Mouse (Mus musculus): ENCODE data around the gene Ets1. TPM values are rescaled to one million over a fixed set of nuclear protein-coding genes. Genes with fewer than 3 reads are reported as not detected.

Ets1 gene
- polyA plus RNA-seq, 1 experiment from 2014 or later, result 115 TPM

GRCm38 (mm10) chr9:32696259-32696658, 60.2 kb downstream of the Ets1 start:
- peak overlapping the region; percentile 95 for H3K27ac ChIP-seq (ENCODE audit: low read length)
- 0 out of 2 replicates have a peak, but pooled peaks cover 3% of the 10 kb centered on the region for H3K36me3 ChIP-seq (ENCODE audit: control insufficient read depth, insufficient read depth, low read length)
- 0% methylated on average over 13 of the region's 13 CpGs for WGBS
- peak overlapping the region; percentile 94 for H3K4me2 ChIP-seq (ENCODE audit: low read depth, low read length)
- peaks cover 21% of the 10 kb centered on the region for H3K4me1 ChIP-seq (replicated peaks; ENCODE audit: control insufficient read depth, insufficient read depth, low read length)
- peak overlapping the region; percentile 88 for H3K9ac ChIP-seq (ENCODE audit: low read length)
- H3K9me3 ChIP-seq (ENCODE audit: control insufficient read depth, low read length), result no peaks in the 10 kb centered on the region
- H3K27me3 ChIP-seq (ENCODE audit: control insufficient read depth, insufficient read depth, low read depth, low read length), result no peaks in the 10 kb centered on the region
- peak; percentile 46 for ATAC-seq (ENCODE audit: low read depth)
- peak overlapping the region; percentile 74 for H3K4me3 ChIP-seq (ENCODE audit: low read length)

GRCm38 (mm10) chr9:32696717-32697116, 60.7 kb downstream of the Ets1 start:
- Histone ChIP-seq H3K9me3 (ENCODE audit: control insufficient read depth, low read length) (no peaks in the 10 kb centered on the region), H3K27ac (ENCODE audit: low read length) (peak overlapping the region; percentile 95), H3K4me2 (ENCODE audit: low read depth, low read length) (peak overlapping the region; percentile 94), H3K27me3 (ENCODE audit: control insufficient read depth, insufficient read depth, low read depth, low read length) (no peaks in the 10 kb centered on the region), H3K4me1 (replicated peaks; ENCODE audit: control insufficient read depth, insufficient read depth, low read length) (peaks cover 25% of the 10 kb centered on the region), H3K4me3 (ENCODE audit: low read length) (peak overlapping the region; percentile 74), H3K36me3 (ENCODE audit: control insufficient read depth, insufficient read depth, low read length) (0 out of 2 replicates have a peak, but pooled peaks cover 3% of the 10 kb centered on the region), H3K9ac (ENCODE audit: low read length) (peak overlapping the region; percentile 88)
- WGBS, result under 1% methylated on average over 7 of the region's 7 CpGs
- peak; percentile 63 for ATAC-seq (ENCODE audit: low read depth)

DNA sequence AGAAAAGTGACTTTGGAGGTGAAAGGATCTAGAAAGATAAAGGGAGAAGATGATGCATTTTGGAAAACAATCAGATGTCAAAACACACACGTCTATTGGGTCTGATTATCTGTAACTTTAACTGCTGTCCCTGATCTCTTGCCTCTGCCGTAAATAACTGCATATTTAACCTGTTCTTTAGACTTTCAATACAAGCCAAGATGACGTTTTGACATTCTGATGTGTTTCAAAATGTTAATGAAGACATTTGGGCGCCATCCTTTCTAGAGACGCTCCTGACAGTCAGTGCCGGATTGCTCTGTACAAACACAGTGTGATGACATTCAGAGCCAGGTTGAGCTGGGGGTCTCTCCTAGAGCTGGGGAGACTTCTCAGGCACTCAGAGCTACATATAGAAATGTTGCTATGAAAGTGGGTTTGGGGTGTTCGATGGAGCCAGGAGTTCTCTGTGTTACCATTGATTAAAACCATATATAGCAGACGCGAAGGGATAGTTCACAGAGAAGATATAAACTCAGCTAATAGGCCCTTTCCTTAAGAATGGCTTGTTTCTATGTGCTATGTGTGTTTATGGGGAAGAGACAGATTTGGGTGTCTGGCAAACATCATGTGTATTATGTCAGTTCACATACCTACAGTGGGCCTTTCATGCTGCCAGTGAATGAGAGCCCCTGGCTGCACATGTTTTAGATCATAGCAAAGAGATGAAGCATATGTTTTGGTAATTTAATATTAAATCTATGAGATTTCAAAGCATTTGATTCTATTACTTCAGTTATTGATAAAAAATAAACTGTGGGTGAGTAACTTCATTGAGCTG, 61.5 kb downstream of the Ets1 start:
- Histone ChIP-seq H3K4me2 (ENCODE audit: low read depth, low read length) (peak overlapping the region; percentile 94), H3K27me3 (ENCODE audit: control insufficient read depth, insufficient read depth, low read depth, low read length) (no peaks in the 10 kb centered on the region), H3K4me1 (replicated peaks; ENCODE audit: control insufficient read depth, insufficient read depth, low read length) (peaks cover 32% of the 10 kb centered on the region), H3K9me3 (ENCODE audit: control insufficient read depth, low read length) (no peaks in the 10 kb centered on the region), H3K4me3 (ENCODE audit: low read length) (peak overlapping the region; percentile 74), H3K27ac (ENCODE audit: low read length) (peak overlapping the region; percentile 95), H3K9ac (ENCODE audit: low read length) (peak overlapping the region; percentile 88), H3K36me3 (ENCODE audit: control insufficient read depth, insufficient read depth, low read length) (0 out of 2 replicates have a peak, but pooled peaks cover 3% of the 10 kb centered on the region)
- 26% methylated on average over 9 of the region's 9 CpGs for WGBS
- no peak for ATAC-seq (ENCODE audit: low read depth)

- Histone ChIP-seq H3K9ac (ENCODE audit: low read length) (peak overlapping the region; percentile 48), H3K27me3 (ENCODE audit: control insufficient read depth, insufficient read depth, low read depth, low read length) (no peaks in the 10 kb centered on the region), H3K4me3 (ENCODE audit: low read length) (peak overlapping the region; percentile 44), H3K4me1 (replicated peaks; ENCODE audit: control insufficient read depth, insufficient read depth, low read length) (peaks cover 37% of the 10 kb centered on the region), H3K36me3 (ENCODE audit: control insufficient read depth, insufficient read depth, low read length) (0 out of 2 replicates have a peak, but pooled peaks cover 3% of the 10 kb centered on the region), H3K9me3 (ENCODE audit: control insufficient read depth, low read length) (no peaks in the 10 kb centered on the region), H3K4me2 (ENCODE audit: low read depth, low read length) (peak overlapping the region; percentile 44), H3K27ac (ENCODE audit: low read length) (no peak overlapping the region)
- no peak for ATAC-seq (ENCODE audit: low read depth)
- 52% methylated on average over 4 of the region's 4 CpGs for WGBS
Measured at GRCm38 (mm10) chr9:32698766-32699165, 62.7 kb downstream of the Ets1 start.

DNA sequence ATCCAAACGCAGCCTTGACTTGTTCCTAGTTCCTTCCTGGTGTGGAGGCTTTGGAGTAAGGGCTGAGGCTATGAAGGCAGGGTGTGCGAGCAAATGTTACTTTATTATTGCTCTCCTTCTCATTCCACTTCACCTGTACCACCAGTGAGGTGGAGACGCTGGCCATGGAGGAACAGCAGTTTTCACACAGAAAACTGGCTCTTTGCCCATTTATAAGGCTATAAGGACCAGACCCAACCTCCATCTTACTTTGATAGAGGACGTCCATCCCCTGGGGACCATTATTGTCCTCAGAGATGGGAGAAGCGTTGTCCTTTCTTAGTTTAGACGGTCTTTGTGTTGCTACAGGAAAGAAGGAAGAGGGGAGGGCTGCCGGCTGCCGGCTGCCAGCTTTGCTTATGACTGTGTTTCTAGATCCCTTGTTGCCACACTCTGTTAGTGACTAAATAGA, 63.4 kb downstream of the Ets1 start:
- WGBS, result 53% methylated on average over 8 of the region's 8 CpGs
- Histone ChIP-seq H3K9ac (ENCODE audit: low read length) (peak overlapping the region; percentile 48), H3K9me3 (ENCODE audit: control insufficient read depth, low read length) (no peaks in the 10 kb centered on the region), H3K36me3 (ENCODE audit: control insufficient read depth, insufficient read depth, low read length) (0 out of 2 replicates have a peak, but pooled peaks cover 3% of the 10 kb centered on the region), H3K4me2 (ENCODE audit: low read depth, low read length) (peak overlapping the region; percentile 44), H3K27ac (ENCODE audit: low read length) (peak overlapping the region; percentile 5), H3K4me1 (replicated peaks; ENCODE audit: control insufficient read depth, insufficient read depth, low read length) (peaks cover 43% of the 10 kb centered on the region), H3K27me3 (ENCODE audit: control insufficient read depth, insufficient read depth, low read depth, low read length) (no peaks in the 10 kb centered on the region), H3K4me3 (ENCODE audit: low read length) (peak overlapping the region; percentile 44)
- no peak for ATAC-seq (ENCODE audit: low read depth)

- Histone ChIP-seq H3K4me2 (ENCODE audit: low read depth, low read length) (peak overlapping the region; percentile 44), H3K36me3 (ENCODE audit: control insufficient read depth, insufficient read depth, low read length) (0 out of 2 replicates have a peak, but pooled peaks cover 4% of the 10 kb centered on the region), H3K4me3 (ENCODE audit: low read length) (peak overlapping the region; percentile 44), H3K27ac (ENCODE audit: low read length) (peak overlapping the region; percentile 23), H3K9ac (ENCODE audit: low read length) (peak overlapping the region; percentile 48), H3K27me3 (ENCODE audit: control insufficient read depth, insufficient read depth, low read depth, low read length) (no peaks in the 10 kb centered on the region), H3K4me1 (replicated peaks; ENCODE audit: control insufficient read depth, insufficient read depth, low read length) (peaks cover 40% of the 10 kb centered on the region), H3K9me3 (ENCODE audit: control insufficient read depth, low read length) (no peaks in the 10 kb centered on the region)
- no peak for ATAC-seq (ENCODE audit: low read depth)
- 44% methylated on average over 7 of the region's 7 CpGs for WGBS
Measured at GRCm38 (mm10) chr9:32700091-32700905, 64.3 kb downstream of the Ets1 start.

DNA sequence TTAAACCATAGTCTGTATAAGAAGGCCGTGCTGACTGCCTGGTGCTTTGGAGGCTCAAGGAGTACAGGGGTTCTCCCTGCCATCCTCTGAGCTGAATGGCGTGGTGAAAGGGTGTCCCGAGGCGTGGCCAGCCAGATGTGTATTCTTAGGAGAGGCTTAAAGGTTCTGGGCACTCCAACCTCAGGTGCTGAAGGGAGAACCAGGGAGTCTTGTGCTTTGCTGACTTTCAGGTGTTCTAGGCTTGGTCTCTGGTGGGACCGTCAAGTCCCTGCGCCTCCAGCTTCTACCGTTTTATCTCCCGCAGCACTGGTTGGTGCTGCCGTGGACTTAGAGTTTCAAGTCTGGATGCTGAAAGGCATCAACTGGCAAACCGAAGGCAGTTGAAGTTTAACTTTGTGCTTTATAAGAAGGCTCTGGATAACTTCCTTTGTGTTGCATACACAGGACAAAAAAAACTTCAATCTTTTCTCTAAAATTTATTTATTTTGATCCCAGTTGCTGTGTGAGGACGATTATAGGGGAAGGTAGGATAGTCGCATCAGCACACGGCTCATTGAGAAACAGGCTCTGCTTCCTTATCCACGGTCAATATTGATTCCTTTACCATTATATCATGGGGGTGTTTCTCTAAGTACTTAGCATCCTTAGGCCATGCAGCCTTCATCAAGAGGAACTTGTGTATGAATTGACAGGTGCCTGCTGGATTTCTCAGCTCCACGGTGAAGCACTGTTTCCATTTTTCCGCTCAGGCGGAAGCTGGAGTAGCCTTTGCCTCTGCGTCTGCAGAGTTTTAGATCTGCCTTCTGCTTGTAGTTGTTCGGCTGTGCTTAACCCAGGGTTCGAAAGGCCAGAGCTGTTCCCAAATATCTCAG, 65.3 kb downstream of the Ets1 start:
- Histone ChIP-seq H3K27me3 (ENCODE audit: control insufficient read depth, insufficient read depth, low read depth, low read length) (no peaks in the 10 kb centered on the region), H3K4me1 (replicated peaks; ENCODE audit: control insufficient read depth, insufficient read depth, low read length) (peaks cover 47% of the 10 kb centered on the region), H3K9ac (ENCODE audit: low read length) (peak overlapping the region; percentile 57), H3K9me3 (ENCODE audit: control insufficient read depth, low read length) (no peaks in the 10 kb centered on the region), H3K4me2 (ENCODE audit: low read depth, low read length) (peak overlapping the region; percentile 44), H3K36me3 (ENCODE audit: control insufficient read depth, insufficient read depth, low read length) (0 out of 2 replicates have a peak, but pooled peaks cover 4% of the 10 kb centered on the region), H3K4me3 (ENCODE audit: low read length) (peak overlapping the region; percentile 30), H3K27ac (ENCODE audit: low read length) (peak overlapping the region; percentile 38; the same call in 1 of the 2 replicates)
- WGBS, result 64% methylated on average over 20 of the region's 20 CpGs
- no peak for ATAC-seq (ENCODE audit: low read depth)

DNA sequence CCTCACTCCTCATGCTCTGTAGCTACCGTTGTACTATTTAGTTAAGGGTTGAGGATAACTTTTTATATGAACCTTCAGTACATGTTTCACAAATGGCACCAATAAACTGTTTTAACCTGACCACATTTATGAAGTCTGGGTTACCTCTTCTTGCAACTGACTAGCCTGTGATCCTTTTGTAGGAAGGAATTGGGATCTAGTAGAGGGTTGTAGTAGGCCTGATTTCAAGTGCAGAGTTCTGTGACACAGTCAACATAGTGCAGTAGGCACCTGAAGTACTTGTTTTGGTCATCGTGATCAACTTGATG, 65.9 kb downstream of the Ets1 start:
- Histone ChIP-seq H3K9me3 (ENCODE audit: control insufficient read depth, low read length) (no peaks in the 10 kb centered on the region), H3K9ac (ENCODE audit: low read length) (no peak overlapping the region), H3K4me1 (replicated peaks; ENCODE audit: control insufficient read depth, insufficient read depth, low read length) (peaks cover 51% of the 10 kb centered on the region), H3K4me2 (ENCODE audit: low read depth, low read length) (peak overlapping the region; percentile 44), H3K36me3 (ENCODE audit: control insufficient read depth, insufficient read depth, low read length) (0 out of 2 replicates have a peak, but pooled peaks cover 4% of the 10 kb centered on the region), H3K27me3 (ENCODE audit: control insufficient read depth, insufficient read depth, low read depth, low read length) (no peaks in the 10 kb centered on the region), H3K4me3 (ENCODE audit: low read length) (peak overlapping the region; percentile 30), H3K27ac (ENCODE audit: low read length) (peak overlapping the region; percentile 37; the same call in 1 of the 2 replicates)
- no peak for ATAC-seq (ENCODE audit: low read depth)
- 61% methylated on average over 2 of the region's 2 CpGs for WGBS
